Mouse (Mus musculus): ENCODE data around the gene 2410137M14Rik. TPM values are rescaled to one million over a fixed set of nuclear protein-coding genes. Genes with fewer than 3 reads are reported as not detected.

2410137M14Rik gene
- polyA plus RNA-seq, 1 experiment: 0.56 TPM

- Histone ChIP-seq H3K36me3 (ENCODE audit: control insufficient read depth, insufficient read depth, low read length) (no peaks in the 10 kb centered on the region), H3K27ac (ENCODE audit: control insufficient read depth, insufficient read depth, low read depth, low read length) (no peak overlapping the region), H3K27me3 (ENCODE audit: control insufficient read depth, insufficient read depth, low read length) (no peaks in the 10 kb centered on the region), H3K4me1 (ENCODE audit: control insufficient read depth, insufficient read depth, low read length) (no peaks in the 10 kb centered on the region), H3K4me3 (ENCODE audit: control insufficient read depth, low read depth, low read length) (no peak overlapping the region)
- TF ChIP-seq CTCF (IDR thresholded peaks at IDR 0.05; ENCODE audit: control insufficient read depth, insufficient read depth, insufficient replicate concordance, low read depth, low read length): no peak
- no peak for TF ChIP-seq POLR2A (IDR thresholded peaks at IDR 0.05; ENCODE audit: control insufficient read depth, low read depth, low read length)
Observed at GRCm38 (mm10) chr17:36931130-36931529, 49.9 kb downstream of the 2410137M14Rik start.

GRCm38 (mm10) chr17:36930233-36930632 is 50.8 kb downstream of the 2410137M14Rik start:
- no peaks in the 10 kb centered on the region for H3K27me3 ChIP-seq (ENCODE audit: control insufficient read depth, insufficient read depth, low read length)
- H3K4me3 ChIP-seq (ENCODE audit: control insufficient read depth, low read depth, low read length): no peak overlapping the region
- H3K27ac ChIP-seq (ENCODE audit: control insufficient read depth, insufficient read depth, low read depth, low read length): no peak overlapping the region
- TF ChIP-seq CTCF (IDR thresholded peaks at IDR 0.05; ENCODE audit: control insufficient read depth, insufficient read depth, insufficient replicate concordance, low read depth, low read length) (no peak), POLR2A (IDR thresholded peaks at IDR 0.05; ENCODE audit: control insufficient read depth, low read depth, low read length) (no peak)
- no peaks in the 10 kb centered on the region for H3K4me1 ChIP-seq (ENCODE audit: control insufficient read depth, insufficient read depth, low read length)
- no peaks in the 10 kb centered on the region for H3K36me3 ChIP-seq (ENCODE audit: control insufficient read depth, insufficient read depth, low read length)

- Histone ChIP-seq H3K36me3 (ENCODE audit: control insufficient read depth, insufficient read depth, low read length) (no peaks in the 10 kb centered on the region), H3K27ac (ENCODE audit: control insufficient read depth, insufficient read depth, low read depth, low read length) (no peak overlapping the region), H3K27me3 (ENCODE audit: control insufficient read depth, insufficient read depth, low read length) (no peaks in the 10 kb centered on the region), H3K4me1 (ENCODE audit: control insufficient read depth, insufficient read depth, low read length) (no peaks in the 10 kb centered on the region), H3K4me3 (ENCODE audit: control insufficient read depth, low read depth, low read length) (no peak overlapping the region)
- no peak for TF ChIP-seq CTCF (IDR thresholded peaks at IDR 0.05; ENCODE audit: control insufficient read depth, insufficient read depth, insufficient replicate concordance, low read depth, low read length)
Observed at GRCm38 (mm10) chr17:36929236-36929932, 51.7 kb downstream of the 2410137M14Rik start.

Other genes starting within 250 kb of the 2410137M14Rik start
- not detected in 2 replicates for gene H2-M10.5, start 208.3 kb downstream of the 2410137M14Rik start, polyA plus RNA-seq (2012; rRNA removed)
- not detected in 2 replicates for gene H2-M10.6, start 169.1 kb downstream of the 2410137M14Rik start, polyA plus RNA-seq (2012; rRNA removed)
- gene Trim26, start 144.1 kb downstream of the 2410137M14Rik start, polyA plus RNA-seq (2012; rRNA removed): 18.5 and 22.0 TPM in 2 replicates
- not detected in 2 replicates for gene Trim15, start 114.0 kb downstream of the 2410137M14Rik start, polyA plus RNA-seq (2012; rRNA removed)
- 0.04 TPM in 1 of 2 replicates, not detected in the other for gene Trim10, start 111.7 kb downstream of the 2410137M14Rik start, polyA plus RNA-seq (2012; rRNA removed)
- gene Trim40, start 91.1 kb downstream of the 2410137M14Rik start, polyA plus RNA-seq (2012; rRNA removed): not detected in 2 replicates
- not detected in 2 replicates for gene Trim31, start 83.1 kb downstream of the 2410137M14Rik start, polyA plus RNA-seq (2012; rRNA removed)
- gene Rnf39, start 38.3 kb downstream of the 2410137M14Rik start, polyA plus RNA-seq (2012; rRNA removed): 0.32 TPM in 2 replicates
- 891 and 948 TPM in 2 replicates for gene Ppp1r11, start 29.5 kb downstream of the 2410137M14Rik start, polyA plus RNA-seq (2012; rRNA removed)
- gene Znrd1, start 22.7 kb downstream of the 2410137M14Rik start, polyA plus RNA-seq (2012; rRNA removed): 51.9 and 53.2 TPM in 2 replicates
- gene Znrd1as, start 22.6 kb downstream of the 2410137M14Rik start, polyA plus RNA-seq (2012; rRNA removed): 60.1 and 64.5 TPM in 2 replicates
- 1.6 and 2.8 TPM in 2 replicates for gene H2-M5, start 8.3 kb upstream of the 2410137M14Rik start, polyA plus RNA-seq (2012; rRNA removed)
- 16.0 and 16.5 TPM in 2 replicates for gene Zfp57, start 19.9 kb upstream of the 2410137M14Rik start, polyA plus RNA-seq (2012; rRNA removed)
- gene Mog, start 42.2 kb upstream of the 2410137M14Rik start, polyA plus RNA-seq (2012; rRNA removed): 0.05 TPM in 1 of 2 replicates, not detected in the other
- 11.4 and 12.3 TPM in 2 replicates for gene Gabbr1, start 64.7 kb upstream of the 2410137M14Rik start, polyA plus RNA-seq (2012; rRNA removed)
- not detected in 2 replicates for gene Olfr90, start 107.3 kb upstream of the 2410137M14Rik start, polyA plus RNA-seq (2012; rRNA removed)
- gene Olfr91, start 117.0 kb upstream of the 2410137M14Rik start, polyA plus RNA-seq (2012; rRNA removed): 0.11 and 0.22 TPM in 2 replicates
- gene Olfr92, start 138.9 kb upstream of the 2410137M14Rik start, polyA plus RNA-seq (2012; rRNA removed): not detected in 2 replicates
- 0.85 TPM in 1 of 2 replicates, not detected in the other for gene Olfr93, start 180.3 kb upstream of the 2410137M14Rik start, polyA plus RNA-seq (2012; rRNA removed)
- not detected in 2 replicates for gene Ubd, start 212.7 kb upstream of the 2410137M14Rik start, polyA plus RNA-seq (2012; rRNA removed)
- gene Olfr94, start 219.8 kb upstream of the 2410137M14Rik start, polyA plus RNA-seq (2012; rRNA removed): not detected in 2 replicates
- not detected in 2 replicates for gene Olfr95, start 231.9 kb upstream of the 2410137M14Rik start, polyA plus RNA-seq (2012; rRNA removed)
- not detected in 2 replicates for gene Olfr96, start 238.9 kb upstream of the 2410137M14Rik start, polyA plus RNA-seq (2012; rRNA removed)

Measured in testis, adult 2 months (tissue).